Mouse (Mus musculus): ENCODE measurements around the gene Abca2. TPM values are rescaled to one million over a fixed set of nuclear protein-coding genes. Genes with fewer than 3 reads are reported as not detected.

Abca2 gene
- polyA plus RNA-seq, 1 experiment from 2014 or later, result 14.9 TPM

- Histone ChIP-seq H3K9me3 (ENCODE audit: control insufficient read depth, low read length) (no peaks in the 10 kb centered on the region), H3K4me1 (replicated peaks; ENCODE audit: control insufficient read depth, insufficient read depth, low read length) (peaks cover 11% of the 10 kb centered on the region; the same call in 1 of the 2 replicates), H3K4me2 (ENCODE audit: low read length) (no peak overlapping the region), H3K27me3 (replicated peaks; ENCODE audit: control insufficient read depth, insufficient read depth, low read length) (no peaks in the 10 kb centered on the region), H3K36me3 (ENCODE audit: control insufficient read depth, insufficient read depth) (no peaks in the 10 kb centered on the region), H3K27ac (ENCODE audit: low read length) (peak overlapping the region; percentile 12; the same call in 1 of the 2 replicates), H3K4me3 (replicated peaks; ENCODE audit: low read length) (no peak overlapping the region), H3K9ac (replicated peaks; ENCODE audit: low read depth, low read length) (no peak overlapping the region)
- 31% methylated on average over 10 of the region's 10 CpGs for WGBS
- ATAC-seq, result no peak
These were observed 37.5 kb downstream of the Abca2 start for GRCm38 (mm10) chr2:25465816-25466635.

- Histone ChIP-seq H3K27me3 (replicated peaks; ENCODE audit: control insufficient read depth, insufficient read depth, low read length) (no peaks in the 10 kb centered on the region), H3K36me3 (ENCODE audit: control insufficient read depth, insufficient read depth) (no peaks in the 10 kb centered on the region), H3K9me3 (ENCODE audit: control insufficient read depth, low read length) (no peaks in the 10 kb centered on the region), H3K9ac (replicated peaks; ENCODE audit: low read depth, low read length) (no peak overlapping the region), H3K27ac (ENCODE audit: low read length) (no peak overlapping the region; the same call in 1 of the 2 replicates), H3K4me2 (ENCODE audit: low read length) (no peak overlapping the region), H3K4me1 (replicated peaks; ENCODE audit: control insufficient read depth, insufficient read depth, low read length) (peaks cover 8% of the 10 kb centered on the region; the same call in 1 of the 2 replicates), H3K4me3 (replicated peaks; ENCODE audit: low read length) (no peak overlapping the region)
- WGBS, result 72% methylated on average over 14 of the region's 14 CpGs
- ATAC-seq, result no peak
These were observed 39.3 kb downstream of the Abca2 start for GRCm38 (mm10) chr2:25467606-25468303.

GRCm38 (mm10) chr2:25468962-25469915 lies 40.7 kb downstream of the Abca2 start:
- no peaks in the 10 kb centered on the region for H3K9me3 ChIP-seq (ENCODE audit: control insufficient read depth, low read length)
- no peak overlapping the region for H3K9ac ChIP-seq (replicated peaks; ENCODE audit: low read depth, low read length)
- no peaks in the 10 kb centered on the region for H3K27me3 ChIP-seq (replicated peaks; ENCODE audit: control insufficient read depth, insufficient read depth, low read length)
- ATAC-seq, result peak; percentile 63
- WGBS, result 71% methylated on average over 10 of the region's 10 CpGs
- H3K27ac ChIP-seq (ENCODE audit: low read length), result peak overlapping the region; percentile 9; the same call in 1 of the 2 replicates
- H3K4me2 ChIP-seq (ENCODE audit: low read length), result no peak overlapping the region
- H3K4me1 ChIP-seq (replicated peaks; ENCODE audit: control insufficient read depth, insufficient read depth, low read length), result peaks cover 8% of the 10 kb centered on the region; the same call in 1 of the 2 replicates
- no peak overlapping the region for H3K4me3 ChIP-seq (replicated peaks; ENCODE audit: low read length)
- no peaks in the 10 kb centered on the region for H3K36me3 ChIP-seq (ENCODE audit: control insufficient read depth, insufficient read depth)

GRCm38 (mm10) chr2:25469969-25470368 lies 41.5 kb downstream of the Abca2 start, which contains the start of gene Ptgds:
Gene Ptgds, minus strand, starts transcription at chr2:25470046.
- Histone ChIP-seq H3K27ac (ENCODE audit: low read length) (peak within 1 kb of the TSS; percentile 9; the same call in 1 of the 2 replicates), H3K4me2 (ENCODE audit: low read length) (no peak within 1 kb of the TSS), H3K4me1 (replicated peaks; ENCODE audit: control insufficient read depth, insufficient read depth, low read length) (peaks cover 8% of the 10 kb centered on the region; the same call in 1 of the 2 replicates), H3K4me3 (replicated peaks; ENCODE audit: low read length) (no peak within 1 kb of the TSS), H3K27me3 (replicated peaks; ENCODE audit: control insufficient read depth, insufficient read depth, low read length) (no peaks in the 10 kb centered on the region), H3K36me3 (ENCODE audit: control insufficient read depth, insufficient read depth) (no peaks in the 10 kb centered on the region), H3K9ac (replicated peaks; ENCODE audit: low read depth, low read length) (no peak within 1 kb of the TSS), H3K9me3 (ENCODE audit: control insufficient read depth, low read length) (no peaks in the 10 kb centered on the region)
- no peak; the same call in 1 of the 2 replicates for ATAC-seq
- 72% methylated on average over 6 of the region's 6 CpGs for WGBS

- H3K9me3 ChIP-seq (ENCODE audit: control insufficient read depth, low read length), result no peaks in the 10 kb centered on the region
- H3K9ac ChIP-seq (replicated peaks; ENCODE audit: low read depth, low read length), result no peak overlapping the region
- WGBS, result 81% methylated on average over 2 of the region's 2 CpGs
- H3K27ac ChIP-seq (ENCODE audit: low read length), result no peak overlapping the region
- no peaks in the 10 kb centered on the region for H3K36me3 ChIP-seq (ENCODE audit: control insufficient read depth, insufficient read depth)
- ATAC-seq, result no peak
- no peak overlapping the region for H3K4me3 ChIP-seq (replicated peaks; ENCODE audit: low read length)
- H3K27me3 ChIP-seq (replicated peaks; ENCODE audit: control insufficient read depth, insufficient read depth, low read length), result no peaks in the 10 kb centered on the region
- H3K4me1 ChIP-seq (replicated peaks; ENCODE audit: control insufficient read depth, insufficient read depth, low read length), result peaks cover 8% of the 10 kb centered on the region; the same call in 1 of the 2 replicates
- H3K4me2 ChIP-seq (ENCODE audit: low read length), result no peak overlapping the region
These were observed 44.0 kb downstream of the Abca2 start for GRCm38 (mm10) chr2:25472550-25472949.

GRCm38 (mm10) chr2:25477541-25477940 lies 49.0 kb downstream of the Abca2 start:
- no peaks in the 10 kb centered on the region for H3K9me3 ChIP-seq (ENCODE audit: control insufficient read depth, low read length)
- no peaks in the 10 kb centered on the region for H3K4me1 ChIP-seq (replicated peaks; ENCODE audit: control insufficient read depth, insufficient read depth, low read length)
- ATAC-seq, result no peak
- H3K4me2 ChIP-seq (ENCODE audit: low read length), result no peak overlapping the region
- WGBS, result 93% methylated on average over 8 of the region's 8 CpGs
- H3K36me3 ChIP-seq (ENCODE audit: control insufficient read depth, insufficient read depth), result no peaks in the 10 kb centered on the region
- H3K9ac ChIP-seq (replicated peaks; ENCODE audit: low read depth, low read length), result no peak overlapping the region
- no peaks in the 10 kb centered on the region for H3K27me3 ChIP-seq (replicated peaks; ENCODE audit: control insufficient read depth, insufficient read depth, low read length)
- H3K27ac ChIP-seq (ENCODE audit: low read length), result no peak overlapping the region
- H3K4me3 ChIP-seq (replicated peaks; ENCODE audit: low read length), result no peak overlapping the region

- Histone ChIP-seq H3K27me3 (replicated peaks; ENCODE audit: control insufficient read depth, insufficient read depth, low read length) (no peaks in the 10 kb centered on the region), H3K4me1 (replicated peaks; ENCODE audit: control insufficient read depth, insufficient read depth, low read length) (no peaks in the 10 kb centered on the region), H3K9me3 (ENCODE audit: control insufficient read depth, low read length) (no peaks in the 10 kb centered on the region), H3K36me3 (ENCODE audit: control insufficient read depth, insufficient read depth) (no peaks in the 10 kb centered on the region), H3K27ac (ENCODE audit: low read length) (no peak overlapping the region), H3K4me2 (ENCODE audit: low read length) (no peak overlapping the region), H3K9ac (replicated peaks; ENCODE audit: low read depth, low read length) (no peak overlapping the region), H3K4me3 (replicated peaks; ENCODE audit: low read length) (no peak overlapping the region)
- WGBS, result 88% methylated on average over 3 of the region's 3 CpGs
- no peak for ATAC-seq
These were observed 49.6 kb downstream of the Abca2 start for GRCm38 (mm10) chr2:25477967-25478675.

GRCm38 (mm10) chr2:25479551-25480311 lies 51.2 kb downstream of the Abca2 start:
- WGBS, result 77% methylated on average over 10 of the region's 10 CpGs
- H3K4me2 ChIP-seq (ENCODE audit: low read length), result no peak overlapping the region
- no peak for ATAC-seq

More at GRCm38 (mm10) chr2:25479551-25480311, 51.2 kb downstream of the Abca2 start:
- no peaks in the 10 kb centered on the region for H3K36me3 ChIP-seq (ENCODE audit: control insufficient read depth, insufficient read depth)
- no peaks in the 10 kb centered on the region for H3K27me3 ChIP-seq (replicated peaks; ENCODE audit: control insufficient read depth, insufficient read depth, low read length)
- H3K4me3 ChIP-seq (replicated peaks; ENCODE audit: low read length), result no peak overlapping the region
- H3K27ac ChIP-seq (ENCODE audit: low read length), result no peak overlapping the region
- H3K9ac ChIP-seq (replicated peaks; ENCODE audit: low read depth, low read length), result no peak overlapping the region
- no peaks in the 10 kb centered on the region for H3K9me3 ChIP-seq (ENCODE audit: control insufficient read depth, low read length)
- H3K4me1 ChIP-seq (replicated peaks; ENCODE audit: control insufficient read depth, insufficient read depth, low read length), result no peaks in the 10 kb centered on the region

Data from forebrain, embryonic 16.5 days (tissue).